Mouse (Mus musculus) E14TG2a.4 (cell line): ENCODE measurements around the gene Pigu.

Experiments
- H3K27me3 ChIP-seq: 2 replicates; pipeline ENCODE4 v1.6.1; 2014; ENCODE audit warnings: low read length, control low read depth; ENCODE audit not compliant: insufficient read depth
- H3K36me3 ChIP-seq: 2 replicates; pipeline ENCODE4 v1.6.1; 2014; ENCODE audit warnings: low read length, control low read depth; ENCODE audit not compliant: insufficient read depth
- H3K4me1 ChIP-seq: replicated peaks from 2 replicates; pipeline ENCODE4 v1.6.1; 2014; ENCODE audit warnings: low read depth, low read length, control low read depth
- H3K4me3 ChIP-seq: replicated peaks from 2 replicates; pipeline ENCODE4 v1.5.1; 2014; ENCODE audit warnings: mild to moderate bottlenecking, low read length
- H3K9me3 ChIP-seq: 2 replicates; pipeline ENCODE4 v1.6.1; 2014; ENCODE audit warnings: low read length, control low read depth
- CTCF ChIP-seq: conservative IDR thresholded peaks from 2 replicates; pipeline ENCODE4 v1.5.1; 2014; ENCODE audit warnings: low read length
- NANOG ChIP-seq: IDR thresholded peaks from 2 replicates; pipeline ENCODE4 v1.6.1; 2014; ENCODE audit warnings: borderline replicate concordance, low read length, mixed read lengths
- POU5F1 ChIP-seq: IDR thresholded peaks from 2 replicates; pipeline ENCODE4 v1.6.1; 2014; ENCODE audit warnings: low read length, borderline replicate concordance

The Pigu gene

GRCm38 (mm10) chr2:155340166-155340565 lies 17.1 kb downstream of the Pigu start:
- Histone ChIP-seq H3K4me3 (no peak overlapping the region), H3K9me3 (no peaks in the 10 kb centered on the region)
- TF ChIP-seq CTCF, result no peak
- no peak for TF ChIP-seq NANOG

GRCm38 (mm10) chr2:155336254-155336653 lies 21.0 kb downstream of the Pigu start:
- TF ChIP-seq CTCF, result no peak
- no peak for TF ChIP-seq POU5F1
- no peak for TF ChIP-seq NANOG
- Histone ChIP-seq H3K9me3 (no peaks in the 10 kb centered on the region), H3K4me1 (no peaks in the 10 kb centered on the region), H3K4me3 (no peak overlapping the region), H3K27me3 (no peaks in the 10 kb centered on the region), H3K36me3 (peaks cover 36% of the 10 kb centered on the region)

More at GRCm38 (mm10) chr2:155340166-155340565, 17.1 kb downstream of the Pigu start:
- Histone ChIP-seq H3K27me3 (no peaks in the 10 kb centered on the region), H3K4me1 (no peaks in the 10 kb centered on the region), H3K36me3 (peaks cover 18% of the 10 kb centered on the region)

GRCm38 (mm10) chr2:155335231-155335630 lies 22.0 kb downstream of the Pigu start:
- peaks cover under 1% of the 10 kb centered on the region; the same call in 1 of the 2 replicates for H3K4me1 ChIP-seq
- H3K9me3 ChIP-seq, result no peaks in the 10 kb centered on the region
- H3K27me3 ChIP-seq, result no peaks in the 10 kb centered on the region
- no peak overlapping the region for H3K4me3 ChIP-seq
- H3K36me3 ChIP-seq, result peaks cover 46% of the 10 kb centered on the region
- TF ChIP-seq CTCF (no peak), NANOG (no peak), POU5F1 (no peak)

- Histone ChIP-seq H3K36me3 (peaks cover 57% of the 10 kb centered on the region), H3K4me1 (peaks cover 3% of the 10 kb centered on the region; the same call in 1 of the 2 replicates), H3K9me3 (no peaks in the 10 kb centered on the region), H3K4me3 (no peak overlapping the region), H3K27me3 (no peaks in the 10 kb centered on the region)
- TF ChIP-seq NANOG (no peak), POU5F1 (no peak), CTCF (no peak)
These were observed 23.8 kb downstream of the Pigu start for GRCm38 (mm10) chr2:155333421-155333820.

GRCm38 (mm10) chr2:155331351-155331750 lies 25.9 kb downstream of the Pigu start:
- TF ChIP-seq POU5F1, result no peak
- TF ChIP-seq CTCF, result no peak
- no peak for TF ChIP-seq NANOG
- H3K4me1 ChIP-seq, result peaks cover 3% of the 10 kb centered on the region; the same call in 1 of the 2 replicates
- H3K36me3 ChIP-seq, result peaks cover 71% of the 10 kb centered on the region
- no peak overlapping the region for H3K4me3 ChIP-seq
- H3K27me3 ChIP-seq, result no peaks in the 10 kb centered on the region
- no peaks in the 10 kb centered on the region for H3K9me3 ChIP-seq

- Histone ChIP-seq H3K4me3 (no peak overlapping the region), H3K4me1 (peaks cover 3% of the 10 kb centered on the region; the same call in 1 of the 2 replicates), H3K36me3 (peaks cover 72% of the 10 kb centered on the region), H3K27me3 (no peaks in the 10 kb centered on the region), H3K9me3 (no peaks in the 10 kb centered on the region)
- no peak for TF ChIP-seq NANOG
These were observed 26.4 kb downstream of the Pigu start for GRCm38 (mm10) chr2:155330811-155331210.

- Histone ChIP-seq H3K27me3 (no peaks in the 10 kb centered on the region), H3K4me1 (peaks cover 3% of the 10 kb centered on the region; the same call in 1 of the 2 replicates), H3K9me3 (no peaks in the 10 kb centered on the region), H3K36me3 (peaks cover 62% of the 10 kb centered on the region), H3K4me3 (no peak overlapping the region)
- TF ChIP-seq NANOG (no peak), CTCF (no peak), POU5F1 (no peak)
These were observed 27.5 kb downstream of the Pigu start for GRCm38 (mm10) chr2:155329707-155330106.

- Histone ChIP-seq H3K4me1 (peaks cover 3% of the 10 kb centered on the region; the same call in 1 of the 2 replicates), H3K4me3 (no peak overlapping the region), H3K9me3 (no peaks in the 10 kb centered on the region), H3K27me3 (no peaks in the 10 kb centered on the region), H3K36me3 (peaks cover 55% of the 10 kb centered on the region)
- TF ChIP-seq NANOG, result no peak
- TF ChIP-seq CTCF, result no peak
- no peak for TF ChIP-seq POU5F1
These were observed 28.3 kb downstream of the Pigu start for GRCm38 (mm10) chr2:155328906-155329305.

GRCm38 (mm10) chr2:155327906-155328305 lies 29.3 kb downstream of the Pigu start:
- TF ChIP-seq POU5F1, result no peak
- TF ChIP-seq CTCF, result no peak
- TF ChIP-seq NANOG, result no peak
- H3K4me1 ChIP-seq, result peaks cover 3% of the 10 kb centered on the region; the same call in 1 of the 2 replicates
- peaks cover 48% of the 10 kb centered on the region for H3K36me3 ChIP-seq
- H3K4me3 ChIP-seq, result no peak overlapping the region
- H3K9me3 ChIP-seq, result no peaks in the 10 kb centered on the region
- H3K27me3 ChIP-seq, result no peaks in the 10 kb centered on the region
